Mouse (Mus musculus) ES-E14 (cell line): ENCODE measurements around the gene Pacrg.

Experiments
- CHD2 ChIP-seq: IDR thresholded peaks from 2 replicates; pipeline ENCODE4 v1.6.1; 2014; ENCODE audit warnings: mild to moderate bottlenecking, low read depth, low read length, inconsistent platforms
- MAFK ChIP-seq: IDR thresholded peaks from 2 replicates; pipeline ENCODE4 v1.6.1; 2014; ENCODE audit warnings: mild to moderate bottlenecking, low read depth, low read length, inconsistent platforms; ENCODE audit not compliant: insufficient read depth
- ZC3H11A ChIP-seq: IDR thresholded peaks from 2 replicates; pipeline ENCODE4 v1.6.1; 2012; ENCODE audit warnings: low read depth, mild to moderate bottlenecking, inconsistent platforms, low read length, borderline replicate concordance
- ZNF384 ChIP-seq: IDR thresholded peaks from 2 replicates; pipeline ENCODE4 v1.6.1; 2012; ENCODE audit warnings: low read depth, low read length, inconsistent platforms

GRCm38 (mm10) chr17:10451306-10452077, 388.6 kb downstream of the Pacrg start:
- no peak for TF ChIP-seq MAFK
- no peak for TF ChIP-seq CHD2
- no peak for TF ChIP-seq ZC3H11A
- TF ChIP-seq ZNF384 = no peak
